Comparison of ENCODE assay signal across 8 mouse cellular contexts in the genomic region with DNA sequence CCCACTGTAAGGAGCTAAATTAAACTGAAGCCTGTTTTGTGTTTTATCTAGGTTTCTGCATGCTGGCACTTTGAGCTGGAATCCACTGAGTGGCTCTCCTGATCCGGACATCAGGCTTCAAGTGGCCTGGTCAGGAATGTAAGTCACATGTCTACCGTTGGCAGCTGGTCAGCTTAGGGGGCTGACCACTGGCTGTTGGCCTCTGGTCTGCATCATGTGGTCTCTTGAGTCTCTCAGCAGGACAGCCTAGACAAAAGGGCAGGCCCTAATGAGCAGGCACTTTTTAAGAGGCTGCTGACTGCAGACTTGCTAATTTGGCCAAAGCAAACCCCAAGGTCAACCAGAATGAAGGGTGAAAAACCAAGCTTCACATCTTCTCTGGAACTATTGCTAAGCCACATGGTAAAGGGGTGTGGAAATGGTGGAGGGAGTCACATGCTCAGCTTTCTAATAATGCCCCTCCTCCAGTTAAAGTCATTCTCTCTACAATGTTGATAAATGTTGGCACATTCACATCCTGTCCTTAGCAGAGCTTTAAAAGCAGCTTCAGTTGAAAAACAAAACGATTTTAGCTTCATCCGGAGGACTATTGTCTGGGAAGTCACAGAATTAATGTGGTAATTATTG.
A peak's percentile ranks its signal among the peaks of the same experiment; 100 is the strongest.
DNase-seq lines count a peak whose midpoint lies in the region; ATAC-seq lines count a peak whose summit lies in the region.
"Had no signal": no experiment of that assay in that cellular context is flagged by ENCODE, and none has a peak within 500 bp of the region (broad histone marks: within the 10 kb centered on the region; RNA-seq: fewer than 3 reads in every experiment).

No protein-coding gene starts in this region.

- no peak overlapping the region for H3K4me3 ChIP-seq in lung, embryonic 15.5 days
- no peak overlapping the region for H3K4me3 ChIP-seq in forebrain, embryonic 16.5 days (replicated peaks; ENCODE audit: low read length)
- H3K4me3 ChIP-seq: neural tube, embryonic 13.5 days had no signal

- H3K27ac ChIP-seq in lung, embryonic 15.5 days: no peak overlapping the region
- H3K27ac ChIP-seq in forebrain, embryonic 16.5 days (ENCODE audit: low read length): no peak overlapping the region
- H3K27ac ChIP-seq: neural tube, embryonic 13.5 days had no signal

- WGBS in lung, embryonic 15.5 days: 38% methylated on average over 4 of the region's 4 CpGs
- 48% methylated on average over 4 of the region's 4 CpGs for WGBS in forebrain, embryonic 16.5 days

- H3K4me1 ChIP-seq in lung, embryonic 15.5 days: peaks cover 3% of the 10 kb centered on the region; the same call in 1 of the 2 replicates
- H3K4me1 ChIP-seq in forebrain, embryonic 16.5 days (replicated peaks; ENCODE audit: control insufficient read depth, insufficient read depth, low read length): no peaks in the 10 kb centered on the region
- H3K4me1 ChIP-seq: neural tube, embryonic 13.5 days had no signal

- DNase-seq in adrenal gland, postnatal 14 days: peak; percentile 38
- peak; percentile 37 for DNase-seq in cerebellum, adult 11-12 months
- peak; percentile 99 for DNase-seq in heart, adult 11 months
- DNase-seq in kidney, postnatal 4 days: peak; percentile 58 to 73

- no peaks in the 10 kb centered on the region for H3K27me3 ChIP-seq in lung, embryonic 15.5 days
- no peaks in the 10 kb centered on the region for H3K27me3 ChIP-seq in forebrain, embryonic 16.5 days (replicated peaks; ENCODE audit: control insufficient read depth, insufficient read depth, low read length)
- H3K27me3 ChIP-seq: neural tube, embryonic 13.5 days had no signal

- H3K4me2 ChIP-seq in lung, embryonic 15.5 days: no peak overlapping the region
- no peak overlapping the region for H3K4me2 ChIP-seq in forebrain, embryonic 16.5 days (ENCODE audit: low read length)
- H3K4me2 ChIP-seq: neural tube, embryonic 13.5 days had no signal

- H3K9me3 ChIP-seq in lung, embryonic 15.5 days: no peaks in the 10 kb centered on the region
- H3K9me3 ChIP-seq in forebrain, embryonic 16.5 days (ENCODE audit: control insufficient read depth, low read length): no peaks in the 10 kb centered on the region
- H3K9me3 ChIP-seq: neural tube, embryonic 13.5 days had no signal

- ATAC-seq in lung, embryonic 15.5 days (ENCODE audit: borderline replicate concordance, extremely low read depth, low FRiP score, low TSS enrichment): 0 out of 2 replicates have a peak, but pooled peaks have one; percentile 65
- ATAC-seq in forebrain, embryonic 16.5 days: no peak
- no peak for ATAC-seq in megakaryocyte-erythroid progenitor cell, adult 5-6 weeks (replicated peaks; ENCODE audit: low FRiP score, low TSS enrichment, poor library complexity, severe bottlenecking)

- no peaks in the 10 kb centered on the region for H3K36me3 ChIP-seq in lung, embryonic 15.5 days
- no peaks in the 10 kb centered on the region for H3K36me3 ChIP-seq in forebrain, embryonic 16.5 days (ENCODE audit: control insufficient read depth, insufficient read depth)
- H3K36me3 ChIP-seq: neural tube, embryonic 13.5 days had no signal

- H3K9ac ChIP-seq in lung, embryonic 15.5 days: no peak overlapping the region
- no peak overlapping the region for H3K9ac ChIP-seq in forebrain, embryonic 16.5 days (replicated peaks; ENCODE audit: low read depth, low read length)
- H3K9ac ChIP-seq: neural tube, embryonic 13.5 days had no signal

Comparison
In these comparisons a context has a peak if more than half of its experiments do, and no peak if none do; other contexts are left out.
1. DNase-seq: peak in every context shown above with its lines; median percentile 99 in heart, adult 11 months; 66 in kidney, postnatal 4 days; 38 in adrenal gland, postnatal 14 days; 37 in cerebellum, adult 11-12 months.